Mouse (Mus musculus): Measurements from ENCODE around the gene Slfn1. TPM values are rescaled to one million over a fixed set of nuclear protein-coding genes. Genes with fewer than 3 reads are reported as not detected.

The Slfn1 gene
- polyA plus RNA-seq, 1 experiment: not detected

DNA sequence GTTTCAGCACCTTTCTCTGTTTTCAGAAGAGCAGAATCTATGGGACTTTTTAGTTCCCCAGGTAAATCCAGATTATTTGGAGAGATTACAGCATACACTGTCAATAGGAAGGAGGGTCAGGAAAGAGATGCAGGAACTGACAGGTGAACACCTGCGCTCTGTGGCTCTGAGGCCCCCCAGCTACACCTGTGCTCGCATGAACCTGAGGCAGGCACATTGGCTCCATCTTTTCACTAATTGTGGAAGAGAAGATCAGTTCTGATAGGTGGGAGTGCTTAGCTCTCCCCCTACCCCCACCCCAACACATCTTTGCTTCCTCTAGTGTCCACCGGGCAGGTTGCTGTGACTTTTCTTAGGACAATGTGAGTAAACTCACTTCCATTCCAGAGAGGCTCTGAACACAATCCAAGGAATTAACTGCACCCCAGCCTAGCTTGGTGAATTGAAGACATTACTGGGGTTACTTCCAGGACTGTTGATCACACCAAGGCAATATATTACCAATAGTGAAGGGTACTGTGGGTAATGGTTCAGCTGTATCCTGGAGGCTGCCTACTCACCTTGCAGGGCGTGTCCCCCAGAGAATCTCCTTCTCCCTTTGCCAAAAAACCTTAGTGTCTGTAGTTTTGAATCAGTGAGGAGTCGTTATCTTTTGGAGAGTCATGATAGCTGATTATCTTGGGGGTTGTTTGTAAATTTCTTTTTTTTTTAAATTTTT, 38.1 kb upstream of the Slfn1 start:
- no peaks in the 10 kb centered on the region for H3K27me3 ChIP-seq (ENCODE audit: control insufficient read depth, insufficient read depth, insufficient read length)
- H3K36me3 ChIP-seq (ENCODE audit: control insufficient read depth, insufficient read depth): no peaks in the 10 kb centered on the region
- TF ChIP-seq MYOG (IDR thresholded peaks at IDR 0.05; ENCODE audit: control insufficient read depth in 1 of 3, insufficient read depth in 1 of 3, insufficient read length in 2 of 3, low read depth in 2 of 3) (no peak), CEBPB (IDR thresholded peaks at IDR 0.05; ENCODE audit: insufficient read depth, poor library complexity, severe bottlenecking) (no peak), TCF12 (IDR thresholded peaks at IDR 0.05; ENCODE audit: insufficient read depth, poor library complexity, severe bottlenecking) (no peak), MYOD1 (IDR thresholded peaks at IDR 0.05; ENCODE audit: control insufficient read depth in 1 of 3, insufficient read length in 2 of 3, low read depth in 2 of 3) (no peak), USF1 (IDR thresholded peaks at IDR 0.05; ENCODE audit: low read depth) (no peak), REST (IDR thresholded peaks at IDR 0.05; ENCODE audit: insufficient read depth, insufficient read length) (no peak), SRF (IDR thresholded peaks at IDR 0.05; ENCODE audit: control insufficient read depth, insufficient read length, low read depth) (no peak)
- H3K4me3 ChIP-seq: no peak overlapping the region
- no peaks in the 10 kb centered on the region for H3K79me2 ChIP-seq (ENCODE audit: control insufficient read depth, insufficient read depth)
- H3ac ChIP-seq (ENCODE audit: control insufficient read depth, insufficient read length): no peak overlapping the region
- no peak overlapping the region for H3K4me2 ChIP-seq (ENCODE audit: low read depth)

GRCm38 (mm10) chr11:83079487-83080199, 37.0 kb upstream of the Slfn1 start:
- no peak overlapping the region for H3ac ChIP-seq (ENCODE audit: control insufficient read depth, insufficient read length)
- H3K4me3 ChIP-seq: no peak overlapping the region
- no peaks in the 10 kb centered on the region for H3K36me3 ChIP-seq (ENCODE audit: control insufficient read depth, insufficient read depth)
- TF ChIP-seq MYOD1 (IDR thresholded peaks at IDR 0.05; ENCODE audit: control insufficient read depth in 1 of 3, insufficient read length in 2 of 3, low read depth in 2 of 3) (no peak), MYOG (IDR thresholded peaks at IDR 0.05; ENCODE audit: control insufficient read depth in 1 of 3, insufficient read depth in 1 of 3, insufficient read length in 2 of 3, low read depth in 2 of 3) (no peak), SRF (IDR thresholded peaks at IDR 0.05; ENCODE audit: control insufficient read depth, insufficient read length, low read depth) (no peak), POLR2AphosphoS2 (IDR thresholded peaks at IDR 0.05; ENCODE audit: insufficient read length, low read depth) (no peak), USF1 (IDR thresholded peaks at IDR 0.05; ENCODE audit: low read depth) (no peak), E2F4 (IDR thresholded peaks at IDR 0.05; ENCODE audit: insufficient read depth) (no peak), MAX (IDR thresholded peaks at IDR 0.05; ENCODE audit: low read depth) (no peak), POLR2A (IDR thresholded peaks at IDR 0.05; ENCODE audit: insufficient read length, low read depth) (no peak), TCF3 (IDR thresholded peaks at IDR 0.05; ENCODE audit: insufficient read length, low read depth) (no peak)
- no peak overlapping the region for H3K4me2 ChIP-seq (ENCODE audit: low read depth)
- H3K27me3 ChIP-seq (ENCODE audit: control insufficient read depth, insufficient read depth, insufficient read length): no peaks in the 10 kb centered on the region
- no peaks in the 10 kb centered on the region for H3K79me2 ChIP-seq (ENCODE audit: control insufficient read depth, insufficient read depth)

DNA sequence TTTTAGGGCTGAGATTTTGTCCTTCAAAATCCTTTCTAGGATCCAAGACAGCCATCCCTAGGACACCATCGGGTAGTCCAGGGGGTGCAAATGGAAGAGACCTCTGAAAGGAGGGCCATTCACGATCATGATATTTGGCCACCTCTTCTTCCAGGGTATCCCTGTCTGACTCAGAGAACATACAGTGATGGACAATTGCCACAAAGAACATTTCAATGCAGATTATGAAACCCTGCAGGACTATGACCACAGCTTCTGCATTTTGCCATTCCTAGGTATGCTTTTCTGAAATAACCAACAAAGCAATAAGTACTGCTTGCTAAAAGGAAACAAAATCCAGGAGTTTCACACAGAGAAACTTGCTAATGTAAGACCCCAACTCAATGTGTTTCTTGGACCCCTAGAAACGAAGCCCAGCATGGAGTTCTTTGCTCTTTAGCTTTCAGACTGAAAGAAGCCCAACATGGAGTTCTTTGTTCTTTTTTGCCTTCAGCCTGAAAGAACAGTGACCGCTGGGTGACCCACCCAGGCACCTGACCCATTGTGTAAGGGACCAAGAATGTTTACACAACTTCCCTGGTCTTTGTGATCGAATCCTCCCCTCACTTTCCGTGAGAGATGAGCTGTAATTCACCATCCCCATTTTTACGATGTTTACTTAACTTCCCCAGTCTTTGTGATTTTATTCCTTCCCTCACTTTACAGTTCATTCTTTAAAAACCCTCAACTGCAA, 33.7 kb upstream of the Slfn1 start:
- Histone ChIP-seq H3K79me2 (ENCODE audit: control insufficient read depth, insufficient read depth) (no peaks in the 10 kb centered on the region), H3ac (ENCODE audit: control insufficient read depth, insufficient read length) (no peak overlapping the region), H3K4me3 (no peak overlapping the region), H3K27me3 (ENCODE audit: control insufficient read depth, insufficient read depth, insufficient read length) (no peaks in the 10 kb centered on the region), H3K36me3 (ENCODE audit: control insufficient read depth, insufficient read depth) (no peaks in the 10 kb centered on the region), H3K4me2 (ENCODE audit: low read depth) (no peak overlapping the region)
- TF ChIP-seq TCF12 (IDR thresholded peaks at IDR 0.05; ENCODE audit: insufficient read depth, poor library complexity, severe bottlenecking) (no peak), MYOD1 (IDR thresholded peaks at IDR 0.05; ENCODE audit: control insufficient read depth in 1 of 3, insufficient read length in 2 of 3, low read depth in 2 of 3) (no peak), SRF (IDR thresholded peaks at IDR 0.05; ENCODE audit: control insufficient read depth, insufficient read length, low read depth) (no peak), POLR2A (IDR thresholded peaks at IDR 0.05; ENCODE audit: insufficient read length, low read depth) (no peak), REST (IDR thresholded peaks at IDR 0.05; ENCODE audit: insufficient read depth, insufficient read length) (no peak), POLR2AphosphoS2 (IDR thresholded peaks at IDR 0.05; ENCODE audit: insufficient read length, low read depth) (no peak), USF1 (IDR thresholded peaks at IDR 0.05; ENCODE audit: low read depth) (no peak), CEBPB (IDR thresholded peaks at IDR 0.05; ENCODE audit: insufficient read depth, poor library complexity, severe bottlenecking) (no peak), TCF3 (IDR thresholded peaks at IDR 0.05; ENCODE audit: insufficient read length, low read depth) (no peak), MYOG (IDR thresholded peaks at IDR 0.05; ENCODE audit: control insufficient read depth in 1 of 3, insufficient read depth in 1 of 3, insufficient read length in 2 of 3, low read depth in 2 of 3) (no peak), MAX (IDR thresholded peaks at IDR 0.05; ENCODE audit: low read depth) (no peak), E2F4 (IDR thresholded peaks at IDR 0.05; ENCODE audit: insufficient read depth) (no peak)

GRCm38 (mm10) chr11:83084161-83084560, 32.5 kb upstream of the Slfn1 start:
- no peaks in the 10 kb centered on the region for H3K27me3 ChIP-seq (ENCODE audit: control insufficient read depth, insufficient read depth, insufficient read length)
- H3K4me2 ChIP-seq (ENCODE audit: low read depth): no peak overlapping the region
- H3K36me3 ChIP-seq (ENCODE audit: control insufficient read depth, insufficient read depth): no peaks in the 10 kb centered on the region
- TF ChIP-seq USF1 (IDR thresholded peaks at IDR 0.05; ENCODE audit: low read depth) (no peak), POLR2AphosphoS2 (IDR thresholded peaks at IDR 0.05; ENCODE audit: insufficient read length, low read depth) (no peak), REST (IDR thresholded peaks at IDR 0.05; ENCODE audit: insufficient read depth, insufficient read length) (no peak), MAX (IDR thresholded peaks at IDR 0.05; ENCODE audit: low read depth) (no peak), E2F4 (IDR thresholded peaks at IDR 0.05; ENCODE audit: insufficient read depth) (no peak), TCF12 (IDR thresholded peaks at IDR 0.05; ENCODE audit: insufficient read depth, poor library complexity, severe bottlenecking) (no peak), CEBPB (IDR thresholded peaks at IDR 0.05; ENCODE audit: insufficient read depth, poor library complexity, severe bottlenecking) (no peak), MYOG (IDR thresholded peaks at IDR 0.05; ENCODE audit: control insufficient read depth in 1 of 3, insufficient read depth in 1 of 3, insufficient read length in 2 of 3, low read depth in 2 of 3) (no peak), TCF3 (IDR thresholded peaks at IDR 0.05; ENCODE audit: insufficient read length, low read depth) (no peak), MYOD1 (IDR thresholded peaks at IDR 0.05; ENCODE audit: control insufficient read depth in 1 of 3, insufficient read length in 2 of 3, low read depth in 2 of 3) (no peak)
- no peak overlapping the region for H3K4me3 ChIP-seq
- no peak overlapping the region for H3ac ChIP-seq (ENCODE audit: control insufficient read depth, insufficient read length)
- no peaks in the 10 kb centered on the region for H3K79me2 ChIP-seq (ENCODE audit: control insufficient read depth, insufficient read depth)
